Mouse (Mus musculus) embryo, embryonic 9.5 days (tissue): ENCODE measurements around the gene Mfsd4a.
A peak's percentile ranks its signal among the peaks of the same experiment; 100 is the strongest.

Experiments used
- DNase-seq: peaks from one replicate; pipeline ENCODE4 v3.0.0-alpha.2; 2017; ENCODE audit errors: extremely low spot score

The Mfsd4a gene

DNA sequence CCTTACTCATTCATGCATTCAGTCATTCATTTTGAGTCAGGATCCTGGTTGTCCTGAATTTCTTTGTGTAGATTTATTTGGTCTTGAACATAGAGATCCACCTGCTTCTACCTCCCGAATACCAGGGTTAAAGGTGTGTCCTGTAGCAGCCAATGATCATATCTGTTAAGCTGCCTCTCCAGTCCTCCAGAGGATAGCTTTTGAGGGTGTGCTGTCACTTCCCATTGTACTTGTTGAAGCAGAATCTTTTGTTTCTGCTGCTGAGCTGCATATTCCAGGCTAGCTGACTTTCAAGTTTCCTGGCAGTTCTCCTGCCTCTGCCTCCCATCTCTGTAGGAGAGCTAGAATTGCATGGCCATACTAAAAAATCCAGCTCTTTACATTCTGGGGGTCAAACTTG lies 51.2 kb downstream of the Mfsd4a start:
- no peak for DNase-seq

GRCm38 (mm10) chr1:132014800-132015199 lies 53.1 kb downstream of the Mfsd4a start:
- no peak for DNase-seq

DNA sequence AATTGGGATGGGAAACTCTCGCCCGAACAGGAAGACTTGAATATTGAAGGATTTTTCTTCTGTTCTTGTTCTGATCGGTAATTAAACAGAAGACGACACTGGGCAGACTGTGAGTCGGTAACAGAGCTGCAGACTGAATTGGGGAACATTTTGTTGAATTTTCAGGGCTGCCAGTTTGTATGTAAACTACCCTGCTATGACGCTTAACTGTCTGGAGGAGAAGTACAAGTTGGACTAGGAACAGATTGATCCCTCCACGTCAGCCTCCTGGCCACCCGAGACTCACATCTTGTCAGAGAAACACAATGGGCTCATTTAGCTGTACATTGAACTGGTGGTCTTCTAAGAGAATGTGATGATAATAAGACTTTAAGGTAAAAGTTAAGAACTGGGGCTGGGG lies 55.0 kb downstream of the Mfsd4a start:
- no peak for DNase-seq

GRCm38 (mm10) chr1:132011785-132012184 lies 56.1 kb downstream of the Mfsd4a start:
- DNase-seq: no peak

DNA sequence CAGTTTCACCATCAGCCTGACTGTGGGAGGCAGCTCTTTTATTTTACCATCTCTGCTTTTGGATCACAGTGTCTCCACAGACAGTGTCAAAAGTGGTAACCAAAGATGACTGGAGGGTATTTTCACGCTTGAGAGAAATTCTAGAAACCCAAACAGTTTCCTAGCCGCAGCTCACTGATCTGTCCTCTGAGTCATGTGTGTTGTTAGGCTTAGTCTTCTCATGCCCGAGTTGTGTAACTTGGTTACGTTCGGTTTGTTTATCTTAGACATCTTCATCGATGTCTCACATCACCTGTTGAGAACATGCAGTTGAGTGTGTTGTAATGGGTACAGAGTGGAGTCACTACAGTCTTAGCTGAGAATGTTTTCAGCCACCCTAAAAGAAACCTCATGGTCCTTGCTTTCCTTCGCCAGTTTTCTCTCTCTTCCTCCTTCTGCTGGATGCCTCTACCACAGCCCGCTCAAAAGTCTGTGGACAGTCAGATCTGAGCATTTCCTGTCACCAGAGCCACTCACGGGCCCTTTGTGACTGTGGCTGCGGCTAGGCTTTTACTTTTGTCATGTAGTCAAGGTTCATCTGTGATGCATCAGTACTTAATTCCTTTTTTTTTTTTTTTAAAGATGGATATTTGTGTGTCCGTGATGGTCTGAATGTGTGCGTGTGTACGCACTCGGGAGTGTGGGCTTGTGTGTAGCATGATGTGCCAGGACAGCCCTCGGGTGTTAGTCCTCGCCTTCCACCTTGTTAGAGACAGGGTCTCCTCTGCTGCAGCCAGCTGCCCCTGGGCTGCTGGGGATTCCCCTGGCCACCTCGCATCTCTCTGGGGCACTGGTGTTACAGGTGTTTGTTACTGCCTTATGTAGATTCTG lies 57.0 kb downstream of the Mfsd4a start:
- no peak for DNase-seq

- no peak for DNase-seq
Observed at GRCm38 (mm10) chr1:132008881-132009644, 58.8 kb downstream of the Mfsd4a start.

DNA sequence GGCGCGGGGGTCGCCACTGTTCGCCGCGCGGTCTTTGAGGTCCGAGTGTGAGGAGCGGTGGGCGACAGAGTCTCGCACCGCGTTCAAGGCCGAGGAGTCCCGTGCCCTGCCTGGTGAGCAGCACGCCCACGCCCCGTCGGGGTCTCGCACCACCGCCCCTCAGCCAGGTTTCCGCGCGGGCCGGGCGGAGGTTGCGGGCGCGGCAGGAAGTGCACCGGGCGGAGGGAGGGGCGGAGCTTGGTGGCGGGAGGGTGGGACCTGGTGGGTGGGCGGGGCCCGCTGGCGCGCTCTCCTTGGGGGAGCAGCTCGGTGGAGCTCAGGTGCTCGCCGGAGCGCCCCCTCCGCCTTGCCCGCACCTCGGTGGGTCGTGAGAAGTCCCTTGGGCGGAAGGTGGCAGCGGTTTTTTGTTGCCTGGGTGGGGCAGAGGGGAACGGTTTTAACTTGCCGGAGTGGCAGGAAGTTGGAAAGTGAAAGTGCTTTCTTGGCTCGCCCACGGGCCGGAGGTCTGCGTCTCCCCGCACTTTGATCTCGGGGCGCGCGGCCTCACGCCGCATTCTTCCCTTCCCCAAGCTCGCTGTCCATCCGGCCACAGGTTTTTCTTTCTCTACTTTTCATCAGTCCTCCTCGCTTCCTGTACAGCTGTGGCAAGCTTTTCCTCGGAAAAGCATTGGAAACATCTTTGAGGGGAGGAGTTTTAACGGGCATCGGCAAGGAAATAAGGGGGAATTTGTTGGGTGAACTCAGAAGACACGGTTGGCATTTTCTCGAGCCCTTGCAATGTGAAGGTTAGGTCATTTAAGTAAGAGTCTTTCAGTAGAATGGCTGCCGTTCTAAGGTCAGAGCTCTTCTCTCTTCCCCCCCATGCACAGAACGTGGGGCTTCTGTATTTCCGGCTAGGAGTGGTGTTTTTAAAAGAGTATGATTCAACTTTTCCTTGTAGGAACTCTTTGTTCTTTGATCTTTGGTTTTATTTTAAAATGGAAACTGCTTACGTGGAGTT lies 59.7 kb downstream of the Mfsd4a start:
- peak; percentile 92 for DNase-seq

- peak; percentile 93 for DNase-seq
Observed at GRCm38 (mm10) chr1:132007282-132007815, 60.5 kb downstream of the Mfsd4a start, which contains the start of gene Elk4. Gene Elk4, plus strand, starts transcription at chr1:132007607.

- no peak for DNase-seq
Observed at GRCm38 (mm10) chr1:132006721-132007120, 61.1 kb downstream of the Mfsd4a start.

- DNase-seq: no peak
Observed at GRCm38 (mm10) chr1:132006046-132006445, 61.8 kb downstream of the Mfsd4a start.

GRCm38 (mm10) chr1:132005466-132005865 lies 62.4 kb downstream of the Mfsd4a start:
- no peak for DNase-seq

- DNase-seq: no peak
Observed at GRCm38 (mm10) chr1:132004574-132005180, 63.2 kb downstream of the Mfsd4a start.

DNA sequence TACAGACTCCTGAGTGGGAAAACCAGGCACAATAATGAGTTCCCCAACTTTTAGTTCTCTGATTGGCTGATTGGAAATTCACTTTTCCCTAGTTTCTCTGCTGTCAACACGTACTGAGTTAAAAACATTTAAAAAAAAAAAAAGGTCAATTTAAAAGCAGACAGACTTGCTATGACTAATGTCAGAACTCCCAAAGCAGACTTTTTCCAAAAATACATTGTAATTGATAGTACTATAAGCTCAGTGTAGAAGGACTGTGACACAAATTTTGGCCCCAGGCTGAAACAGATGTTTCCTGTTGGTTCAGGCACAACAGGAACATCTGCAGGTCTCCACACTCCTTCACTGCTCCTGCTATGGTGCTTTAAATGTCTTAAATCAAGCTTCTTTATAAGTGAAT lies 64.0 kb downstream of the Mfsd4a start:
- no peak for DNase-seq

DNA sequence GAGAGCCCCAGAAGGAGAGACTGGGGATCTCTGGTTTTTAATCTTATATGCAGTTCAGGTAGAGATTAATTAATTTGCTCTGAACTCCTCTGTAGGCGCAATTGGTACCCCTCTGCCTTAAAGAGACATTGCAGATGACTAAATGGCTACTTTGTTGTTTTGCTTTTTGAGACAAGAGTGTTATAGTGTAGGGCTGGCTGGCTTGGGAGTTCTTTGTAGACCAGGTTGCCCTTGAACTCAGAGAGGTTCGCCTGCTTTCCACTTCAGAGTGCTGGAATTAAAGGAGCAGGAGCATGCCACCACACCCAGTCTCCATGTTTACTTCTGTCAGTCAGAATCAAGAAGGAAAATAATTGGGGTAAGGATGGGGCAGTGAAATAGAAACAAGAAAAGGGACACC lies 64.8 kb downstream of the Mfsd4a start:
- no peak for DNase-seq

GRCm38 (mm10) chr1:132001880-132002330 lies 66.0 kb downstream of the Mfsd4a start:
- no peak for DNase-seq

- no peak for DNase-seq
Observed at GRCm38 (mm10) chr1:132000506-132000905, 67.4 kb downstream of the Mfsd4a start.

DNA sequence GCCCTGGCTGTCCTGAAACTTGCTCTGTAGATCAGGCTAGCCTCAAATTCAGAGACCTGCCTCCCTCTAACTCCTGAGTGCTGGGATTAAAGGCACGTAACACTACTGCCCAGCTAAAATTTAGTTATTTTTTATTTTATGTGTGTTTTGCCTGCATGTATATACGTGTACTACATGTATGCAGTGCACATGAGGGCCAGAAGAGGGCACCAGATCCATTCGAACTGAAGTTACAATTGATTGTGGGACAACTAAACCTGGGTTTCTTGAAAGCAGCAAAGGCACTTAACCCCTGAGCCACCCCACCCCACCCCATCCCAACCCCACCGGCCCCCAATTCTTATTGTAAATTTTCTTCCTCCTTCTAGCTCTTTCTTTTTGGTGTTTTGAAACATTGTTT lies 72.8 kb downstream of the Mfsd4a start:
- peak; percentile 48 for DNase-seq

DNA sequence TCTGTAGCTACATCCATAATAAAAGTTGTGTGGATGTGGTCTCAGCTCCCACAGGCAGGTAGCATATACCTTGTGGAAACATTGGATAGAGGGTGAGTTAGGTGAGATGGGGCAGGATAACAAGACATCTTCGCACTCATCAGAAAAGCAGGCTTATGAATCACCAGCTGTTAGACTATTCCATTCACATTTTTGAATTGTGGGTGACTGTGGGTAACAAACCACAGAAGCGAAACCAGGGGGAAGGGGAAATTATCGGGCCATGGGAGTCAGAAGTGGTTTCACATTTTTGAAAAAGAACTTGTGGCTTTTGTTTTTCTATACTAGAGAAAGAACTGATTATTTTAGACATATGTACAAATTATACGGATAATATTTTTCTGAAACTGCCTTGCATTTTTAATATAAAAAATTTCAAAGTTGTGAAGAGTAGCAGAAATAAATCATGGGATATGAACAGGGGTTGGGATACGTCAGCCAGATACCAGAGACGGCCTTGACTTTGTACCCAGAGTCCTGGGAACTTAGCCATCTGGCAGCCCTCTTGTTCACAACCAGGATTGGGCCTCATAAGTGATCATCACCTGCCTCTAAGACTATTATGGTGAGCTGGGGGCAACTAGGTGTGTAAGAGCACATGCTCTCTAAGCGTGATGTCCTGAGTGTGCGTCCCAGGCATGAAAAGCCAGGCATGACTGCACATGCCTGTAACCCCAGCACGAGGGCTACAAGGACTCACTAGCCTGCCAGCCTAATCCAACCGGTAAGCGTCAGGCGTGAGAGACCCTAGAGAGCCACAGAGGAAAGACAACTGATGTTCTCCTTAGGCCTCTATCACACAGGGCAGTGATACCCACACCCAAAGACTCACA lies 74.5 kb downstream of the Mfsd4a start:
- DNase-seq: no peak

DNA sequence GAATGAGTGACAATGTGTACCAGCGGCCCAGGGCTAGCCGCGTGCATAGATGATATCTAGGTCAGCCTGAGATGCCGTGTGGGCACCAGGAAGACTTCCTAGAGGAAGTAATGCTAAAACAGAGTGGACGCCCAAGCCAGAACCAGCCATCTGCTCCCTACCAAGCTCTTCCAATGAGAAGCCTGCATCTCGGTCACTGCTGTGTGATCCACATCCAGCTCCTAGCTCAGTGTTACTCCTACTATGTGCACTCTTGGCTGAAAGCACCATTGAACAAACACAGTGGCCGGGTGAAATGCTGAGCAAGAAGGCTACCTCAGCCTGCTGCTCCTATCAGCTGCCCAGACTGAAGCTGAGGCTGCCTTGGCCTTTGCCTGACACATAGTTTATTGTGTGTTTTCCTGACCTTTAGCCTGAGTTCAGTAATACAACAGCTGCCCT lies 75.3 kb downstream of the Mfsd4a start:
- no peak for DNase-seq
